Mouse (Mus musculus) monocyte, adult 5-6 weeks (primary cell): ENCODE data around the gene Psmb9. TPM values are rescaled to one million over a fixed set of nuclear protein-coding genes. Genes with fewer than 3 reads are reported as not detected.
"Not testable (repeated sequence)": the region's sequence is repeated elsewhere in the genome, so short reads cannot be mapped to it uniquely, and the experiment has no call there.

Experiments used
- ATAC-seq: fragments of 153-309, 156-312 bp; replicated peaks from 2 replicates; pipeline ENCODE4 v1.8.0; 2017; ENCODE audit warnings: mild to moderate bottlenecking; ENCODE audit not compliant: low TSS enrichment, insufficient number of reproducible peaks, severe bottlenecking, poor library complexity, low FRiP score
- total RNA-seq: library from RNA; stranded (forward); fragments of 200-1000, 200-491, 200-594 nt; gene quantifications from 3 replicates; pipeline ENCODE4 v1.2.3, GENCODE M21; 2017

Gene Psmb9
- 119 to 198 TPM (median 134 TPM) in 3 replicates for total RNA-seq

DNA sequence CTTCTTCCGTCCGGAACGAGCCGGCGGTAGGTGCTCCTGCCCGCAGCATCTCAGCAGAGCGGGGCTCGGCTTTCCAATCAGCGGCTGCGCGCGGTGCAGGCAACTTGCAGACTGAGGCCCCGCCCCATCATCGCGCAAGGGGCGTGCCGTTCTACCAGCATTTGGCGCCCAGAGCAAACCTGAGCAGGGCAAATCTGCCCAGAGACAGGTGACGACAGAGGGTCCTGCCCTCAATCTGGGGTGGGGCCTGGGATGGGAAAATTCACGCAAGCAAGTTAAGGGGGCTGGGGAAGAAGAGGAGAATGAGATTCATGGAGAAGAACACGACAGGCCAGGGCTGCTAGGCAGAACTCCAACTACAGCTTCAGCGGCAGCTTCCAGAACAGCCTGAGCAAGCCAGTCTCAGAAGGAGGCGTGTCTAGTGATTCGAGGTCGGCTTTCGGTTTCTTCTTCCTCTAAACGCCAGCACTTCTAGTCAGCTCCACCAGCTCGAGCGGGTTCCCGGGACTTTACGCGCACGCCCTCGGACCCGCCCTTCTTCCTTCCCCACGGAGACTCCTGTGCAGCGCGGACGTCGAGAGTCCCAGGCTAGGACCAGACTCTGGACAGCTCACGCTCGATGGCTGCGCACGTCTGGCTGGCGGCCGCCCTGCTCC lies at the start of gene Psmb9, which contains the start of gene Tap1:
Gene Psmb9 (minus strand): TSS at position 504 of the 656 bp plus-strand sequence.
Gene Tap1 (plus strand): TSS at position 293 of the 656 bp plus-strand sequence.
- ATAC-seq = peak; percentile 87

GRCm38 (mm10) chr17:34236691-34237090 lies 49.1 kb upstream of the Psmb9 start:
- ATAC-seq = no peak

GRCm38 (mm10) chr17:34234926-34235325 lies 47.4 kb upstream of the Psmb9 start:
- peak; percentile 93 for ATAC-seq

GRCm38 (mm10) chr17:34232021-34232420 lies 44.5 kb upstream of the Psmb9 start:
- ATAC-seq = not testable (repeated sequence)

DNA sequence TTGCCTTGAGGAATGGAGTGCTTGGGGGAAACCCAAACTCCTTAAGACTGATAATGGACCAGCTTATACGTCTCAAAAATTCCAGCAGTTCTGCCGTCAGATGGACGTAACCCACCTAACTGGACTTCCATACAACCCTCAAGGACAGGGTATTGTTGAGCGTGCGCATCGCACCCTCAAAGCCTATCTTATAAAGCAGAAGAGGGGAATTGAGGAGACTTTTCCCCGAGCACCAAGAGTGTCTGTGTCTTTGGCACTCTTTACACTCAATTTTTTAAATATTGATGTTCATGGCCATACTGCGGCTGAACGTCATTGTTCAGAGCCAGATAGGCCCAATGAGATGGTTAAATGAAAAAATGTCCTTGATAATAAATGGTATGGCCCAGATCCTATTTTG lies 43.4 kb upstream of the Psmb9 start:
- ATAC-seq = not testable (repeated sequence)

- not testable (repeated sequence) for ATAC-seq
Observed at GRCm38 (mm10) chr17:34225911-34226310, 38.3 kb upstream of the Psmb9 start.

GRCm38 (mm10) chr17:34225426-34225825 lies 37.9 kb upstream of the Psmb9 start:
- no peak for ATAC-seq

DNA sequence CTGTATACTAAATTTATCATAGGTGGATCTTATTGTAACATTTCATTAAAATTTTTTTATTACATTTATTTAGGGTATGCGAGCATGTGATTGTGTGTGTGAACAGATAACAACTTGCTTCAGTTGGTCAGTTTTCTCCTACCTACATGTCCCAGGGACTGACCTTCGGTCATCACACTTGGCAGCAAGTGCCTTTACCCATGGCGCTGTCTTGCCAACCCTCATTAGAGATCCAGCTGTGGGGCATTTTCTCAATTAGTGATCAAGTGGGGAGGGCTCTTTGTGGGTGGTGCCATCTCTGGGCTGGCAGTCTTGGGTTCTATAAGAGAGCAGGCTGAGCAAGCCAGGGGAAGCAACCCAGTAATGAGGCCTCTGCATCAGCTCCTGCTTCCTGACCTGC lies 37.3 kb upstream of the Psmb9 start:
- ATAC-seq = no peak

- ATAC-seq = not testable (repeated sequence)
Observed at GRCm38 (mm10) chr17:34220401-34220800, 32.8 kb upstream of the Psmb9 start.

DNA sequence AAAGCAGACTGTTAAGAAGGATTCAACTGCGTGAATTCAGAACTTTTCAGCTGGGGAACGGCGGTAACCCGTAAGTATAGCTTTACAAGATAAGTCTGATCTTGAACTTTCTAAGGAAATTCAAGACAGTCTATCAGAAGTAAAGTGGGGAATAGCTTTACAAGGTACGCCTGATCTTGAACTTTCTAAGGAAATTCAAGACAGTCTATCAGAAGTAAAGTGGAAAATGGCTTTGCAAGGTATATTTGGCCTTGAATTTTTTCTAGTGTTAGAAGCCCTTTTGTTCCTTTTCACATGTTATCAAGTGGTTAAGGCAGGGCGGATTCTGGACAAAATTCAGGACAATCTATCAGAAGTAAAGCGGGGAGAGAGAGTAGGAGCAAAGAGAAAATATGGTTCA lies 32.2 kb upstream of the Psmb9 start:
- ATAC-seq = not testable (repeated sequence)

DNA sequence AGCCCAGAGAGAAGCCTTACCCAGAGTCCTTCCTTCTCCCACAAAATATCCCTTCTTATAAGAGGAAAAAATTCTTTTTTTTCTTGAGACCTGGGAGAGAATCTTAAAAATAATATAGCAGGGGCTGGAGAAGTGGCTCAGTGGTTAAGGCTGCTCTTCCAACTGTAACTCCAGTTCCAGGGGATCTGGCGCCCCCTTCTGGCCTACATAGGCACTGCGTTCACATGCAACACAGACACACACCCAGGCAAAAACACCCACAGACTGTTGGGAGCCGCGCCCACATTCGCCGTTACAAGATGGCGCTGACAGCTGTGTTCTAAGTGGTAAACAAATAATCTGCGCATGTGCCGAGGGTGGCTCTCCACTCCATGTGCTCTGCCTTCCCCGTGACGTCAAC lies 31.5 kb upstream of the Psmb9 start:
- ATAC-seq = 0 out of 2 replicates have a peak, but pooled peaks have one; percentile 61

GRCm38 (mm10) chr17:34218675-34219074 lies 31.1 kb upstream of the Psmb9 start:
- ATAC-seq = no peak

DNA sequence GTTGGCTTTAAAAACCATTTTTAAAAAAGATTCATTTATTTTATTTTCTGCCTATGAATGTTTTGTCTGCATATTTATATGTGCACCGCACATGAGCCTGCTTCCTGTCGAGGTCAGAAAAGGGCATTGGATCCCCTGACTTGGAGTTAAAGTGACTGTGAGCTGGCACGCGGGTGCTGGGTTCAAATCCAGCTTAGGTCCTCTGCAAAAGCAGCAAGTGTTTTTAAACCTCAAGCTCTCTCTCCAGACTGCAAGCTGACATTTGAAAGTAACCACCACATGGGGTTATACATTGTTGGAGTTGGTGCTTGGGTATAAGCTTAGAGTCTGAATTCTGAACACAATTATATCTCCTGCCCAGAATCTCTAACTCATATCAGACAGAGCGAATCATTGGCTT lies 30.4 kb upstream of the Psmb9 start:
- ATAC-seq = no peak

DNA sequence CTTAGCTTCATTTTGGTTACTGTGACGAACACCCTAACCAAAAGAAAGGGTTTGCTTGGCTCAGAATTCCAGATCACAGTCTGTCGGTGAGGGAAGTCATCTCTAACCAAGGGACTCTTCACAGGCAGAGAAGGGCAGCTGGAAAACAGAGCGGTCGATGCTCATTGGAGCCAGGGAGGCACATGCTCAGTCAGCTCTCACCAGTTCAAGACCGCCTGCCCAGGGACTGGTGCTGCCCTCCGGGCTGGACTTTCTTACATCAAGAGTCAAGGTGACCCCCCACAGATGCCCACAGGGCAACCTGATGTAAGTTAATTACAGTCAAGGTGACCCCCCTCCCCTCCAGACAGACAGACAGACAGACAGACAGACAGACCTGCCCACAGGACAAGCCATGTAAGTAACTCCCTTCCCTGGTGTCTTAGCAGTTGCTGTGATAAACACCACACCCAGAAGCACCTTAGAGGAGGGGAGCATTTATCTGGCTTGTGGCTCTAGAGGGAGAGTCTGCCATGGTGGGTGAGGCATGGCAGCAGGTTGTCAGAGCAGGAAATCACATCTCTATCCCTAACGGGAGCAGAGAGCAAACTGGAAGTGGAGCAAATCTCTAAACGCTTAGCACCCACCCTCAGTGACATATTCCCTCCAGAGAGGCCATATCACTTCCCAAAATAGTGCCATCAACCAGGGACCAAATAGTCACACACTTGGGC lies 29.8 kb upstream of the Psmb9 start:
- ATAC-seq = 0 out of 2 replicates have a peak, but pooled peaks have one; percentile 27

- no peak for ATAC-seq
Observed at GRCm38 (mm10) chr17:34215176-34215575, 27.6 kb upstream of the Psmb9 start.

DNA sequence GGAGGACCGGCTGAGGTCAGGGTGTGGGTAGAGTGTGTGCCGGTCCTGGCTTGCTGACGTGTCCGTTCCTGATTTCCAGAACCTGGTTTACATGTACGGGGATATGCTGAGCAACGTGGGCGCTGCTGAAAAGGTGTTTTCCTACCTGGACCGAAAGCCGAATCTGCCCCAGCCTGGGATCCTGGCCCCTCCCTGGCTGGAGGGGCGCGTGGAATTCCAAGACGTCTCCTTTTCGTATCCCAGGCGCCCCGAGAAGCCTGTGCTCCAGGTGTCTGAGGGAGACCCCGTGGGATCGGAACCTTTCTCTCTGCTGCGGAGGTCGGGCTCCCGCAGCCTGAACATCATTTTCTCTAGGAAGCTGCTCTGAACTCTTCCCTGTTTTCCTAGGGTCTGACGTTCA lies 26.4 kb upstream of the Psmb9 start:
- no peak for ATAC-seq

GRCm38 (mm10) chr17:34211746-34212365 lies 24.3 kb upstream of the Psmb9 start:
- no peak for ATAC-seq

DNA sequence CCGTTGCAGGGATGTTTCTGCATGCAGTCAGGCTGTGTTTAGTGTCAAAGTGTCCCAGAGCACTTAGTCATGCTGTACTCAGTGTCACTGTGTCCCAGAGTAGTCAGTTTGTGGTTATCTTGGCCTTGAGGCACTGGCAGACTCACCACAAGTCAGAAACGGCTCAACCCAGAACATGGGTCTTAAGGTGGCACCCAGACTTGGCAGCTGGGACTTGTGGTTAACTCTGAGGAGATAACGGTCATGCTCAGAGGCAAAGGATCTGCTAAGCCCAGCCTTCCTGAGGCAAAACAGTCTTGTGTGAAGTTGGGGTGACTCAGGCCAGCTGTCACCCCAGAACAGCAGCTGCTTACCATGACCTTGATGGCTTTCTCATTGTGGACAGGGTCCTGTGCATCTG lies 23.0 kb upstream of the Psmb9 start:
- ATAC-seq = peak; percentile 22; the same call in 1 of the 2 replicates

DNA sequence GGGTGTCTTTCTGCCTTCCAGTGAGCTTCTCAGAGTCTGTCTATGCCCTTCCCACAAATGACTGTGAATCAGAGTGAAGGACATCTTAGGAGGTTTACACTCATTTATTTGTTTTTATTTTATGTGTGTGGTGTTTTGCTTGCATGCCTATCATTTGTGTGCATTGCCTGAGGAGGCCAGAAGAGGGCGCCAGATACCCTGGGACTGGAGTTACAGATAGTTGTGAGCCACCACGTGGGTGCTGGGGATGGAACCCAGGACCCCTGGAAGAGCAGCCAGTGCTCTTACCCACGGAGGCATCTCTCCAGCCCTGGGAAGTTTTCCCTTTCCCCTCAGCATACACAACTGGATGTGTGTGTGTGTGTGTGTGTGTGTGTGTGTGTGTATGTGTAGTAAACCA lies 22.1 kb upstream of the Psmb9 start:
- ATAC-seq = no peak

- ATAC-seq = no peak
Observed at GRCm38 (mm10) chr17:34208421-34208820, 20.9 kb upstream of the Psmb9 start.
